Mouse (Mus musculus) G1E (cell line): ENCODE data around the gene Gm13420. TPM values are rescaled to one million over a fixed set of nuclear protein-coding genes. Genes with fewer than 3 reads are reported as not detected.
"Not testable (repeated sequence)": the region's sequence is repeated elsewhere in the genome, so short reads cannot be mapped to it uniquely, and the experiment has no call there.

Source experiments
- ATAC-seq: 2 replicates; pipeline ENCODE4 v1.8.0; 2016; ENCODE audit warnings: mild to moderate bottlenecking; ENCODE audit not compliant: insufficient number of reproducible peaks, poor library complexity, low FRiP score, severe bottlenecking; ENCODE audit errors: extremely low read depth
- DNase-seq: peaks from one replicate; pipeline ENCODE4 v3.0.0; 2012; ENCODE audit warnings: low spot score
- H3K27me3 ChIP-seq: 2 replicates; pipeline ENCODE4 v1.6.1; 2012; ENCODE audit warnings: mild to moderate bottlenecking, low read length, inconsistent platforms; ENCODE audit not compliant: insufficient read depth
- H3K36me3 ChIP-seq: replicated peaks from 2 replicates; pipeline ENCODE3; 2012; ENCODE audit warnings: mild to moderate bottlenecking, inconsistent platforms
- H3K4me1 ChIP-seq: 2 replicates; pipeline ENCODE4 v1.6.1; 2012; ENCODE audit warnings: low read depth, low read length, inconsistent platforms, mixed read lengths; ENCODE audit not compliant: insufficient read depth
- H3K4me3 ChIP-seq: 2 replicates; pipeline ENCODE4 v1.5.1; 2012; ENCODE audit warnings: low read depth, mild to moderate bottlenecking, inconsistent platforms, low read length, moderate library complexity, mixed read lengths
- H3K9me3 ChIP-seq: replicated peaks from 2 replicates; pipeline ENCODE4 v1.6.1; 2012; ENCODE audit warnings: inconsistent platforms
- CTCF ChIP-seq: IDR thresholded peaks from 2 replicates; pipeline ENCODE4 v1.5.1; 2012; ENCODE audit warnings: low read depth, low read length, inconsistent platforms, mixed read lengths
- GATA1 ChIP-seq: IDR thresholded peaks from 2 replicates; pipeline ENCODE4 v1.6.1; 2012; ENCODE audit warnings: borderline replicate concordance, low read length, inconsistent platforms, mixed read lengths
- GATA2 ChIP-seq: IDR thresholded peaks from 2 replicates; pipeline ENCODE4 v1.6.1; 2012; ENCODE audit warnings: low read depth, low read length, inconsistent platforms, borderline replicate concordance
- POLR2AphosphoS5 ChIP-seq: IDR thresholded peaks from 2 replicates; pipeline ENCODE4 v1.6.1; 2012; ENCODE audit warnings: low read depth, low read length, inconsistent platforms; ENCODE audit not compliant: insufficient replicate concordance
- TAL1 ChIP-seq: conservative IDR thresholded peaks from 2 replicates; pipeline ENCODE4 v1.6.1; 2012; ENCODE audit warnings: low read depth, low read length, inconsistent platforms, mixed read lengths
- polyA plus RNA-seq: library from polyadenylated mRNA; stranded (reverse); fragments of >175 nt; gene quantifications from 2 replicates; pipeline ENCODE4 v1.2.3, GENCODE M21; 2012
- total RNA-seq, 2 experiments: library from RNA; stranded (forward) in 1 of 2; stranded (reverse) in 1 of 2; fragments of 200-1000 nt in 1 of 2; fragments of >200 nt in 1 of 2; fragmentation: Nextera tagmentation in 1 of 2; gene quantifications; 2 replicates each; pipeline ENCODE4 v1.2.3; 2014 to 2017

Gene Gm13420
- not detected in 2 replicates for total RNA-seq (2014; fragmentation: Nextera tagmentation)
- total RNA-seq (2017): not detected in 2 replicates
- polyA plus RNA-seq: not detected in 2 replicates

- Histone ChIP-seq H3K4me3 (no peak within 1 kb of the TSS), H3K4me1 (no peaks in the 10 kb centered on the region), H3K27me3 (peaks cover 10% of the 10 kb centered on the region), H3K36me3 (no peaks in the 10 kb centered on the region), H3K9me3 (no peaks in the 10 kb centered on the region)
- ATAC-seq (no peak), DNase-seq (no peak)
- TF ChIP-seq GATA2 (no peak), TAL1 (no peak), CTCF (no peak), POLR2AphosphoS5 (no peak), GATA1 (no peak)
Observed at GRCm38 (mm10) chr2:29751497-29751896, at the start of gene Gm13420. Gene Gm13420 (minus strand): TSS chr2:29751685.

GRCm38 (mm10) chr2:29792772-29793487 lies 41.4 kb upstream of the Gm13420 start:
- TF ChIP-seq GATA2 (no peak), GATA1 (no peak), POLR2AphosphoS5 (no peak), CTCF (no peak), TAL1 (no peak)
- H3K9me3 ChIP-seq: no peaks in the 10 kb centered on the region
- no peak for DNase-seq
- peaks cover 14% of the 10 kb centered on the region for H3K4me1 ChIP-seq
- no peak overlapping the region for H3K4me3 ChIP-seq
- peaks cover 78% of the 10 kb centered on the region for H3K36me3 ChIP-seq
- no peak for ATAC-seq
- H3K27me3 ChIP-seq: no peaks in the 10 kb centered on the region

- peak; percentile 75 for DNase-seq
- Histone ChIP-seq H3K9me3 (no peaks in the 10 kb centered on the region), H3K4me1 (peaks cover 27% of the 10 kb centered on the region), H3K4me3 (peak within 1 kb of the TSS; percentile 88), H3K36me3 (peaks cover 74% of the 10 kb centered on the region), H3K27me3 (no peaks in the 10 kb centered on the region)
- TF ChIP-seq CTCF (no peak), GATA1 (no peak), GATA2 (no peak), POLR2AphosphoS5 (no peak), TAL1 (no peak)
- peak; percentile 47; the same call in 1 of the 2 replicates for ATAC-seq
Observed at GRCm38 (mm10) chr2:29787937-29788681, 36.6 kb upstream of the Gm13420 start, which contains the start of gene Trub2. Gene Trub2 (minus strand): TSS chr2:29788502.

- peak; percentile 75 for ATAC-seq
Observed at GRCm38 (mm10) chr2:29787104-29787917, 35.8 kb upstream of the Gm13420 start, which contains the start of gene Coq4. Gene Coq4 (plus strand): TSS chr2:29787493.

GRCm38 (mm10) chr2:29784290-29784689 lies 32.8 kb upstream of the Gm13420 start:
- H3K27me3 ChIP-seq: no peaks in the 10 kb centered on the region
- ATAC-seq (no peak), DNase-seq (no peak)
- TF ChIP-seq CTCF (no peak), GATA1 (no peak), POLR2AphosphoS5 (no peak), TAL1 (no peak)
- peaks cover 27% of the 10 kb centered on the region for H3K4me1 ChIP-seq
- H3K4me3 ChIP-seq: no peak overlapping the region
- no peaks in the 10 kb centered on the region; the same call in 1 of the 2 replicates for H3K9me3 ChIP-seq
- H3K36me3 ChIP-seq: peaks cover 73% of the 10 kb centered on the region

More at GRCm38 (mm10) chr2:29787104-29787917, 35.8 kb upstream of the Gm13420 start, which contains the start of gene Coq4:
- TF ChIP-seq GATA2 (no peak), CTCF (no peak), POLR2AphosphoS5 (no peak), TAL1 (no peak)
- H3K27me3 ChIP-seq: no peaks in the 10 kb centered on the region
- H3K9me3 ChIP-seq: no peaks in the 10 kb centered on the region
- H3K36me3 ChIP-seq: peaks cover 74% of the 10 kb centered on the region
- peak within 1 kb of the TSS; percentile 88 for H3K4me3 ChIP-seq
- H3K4me1 ChIP-seq: peaks cover 24% of the 10 kb centered on the region
- peak; percentile 87 for DNase-seq

GRCm38 (mm10) chr2:29781256-29781655 lies 29.8 kb upstream of the Gm13420 start:
- not testable (repeated sequence) for H3K9me3 ChIP-seq, H3K27me3 ChIP-seq, H3K4me3 ChIP-seq, DNase-seq, ATAC-seq
- H3K4me1 ChIP-seq: peaks cover 18% of the 10 kb centered on the region
- H3K36me3 ChIP-seq: peaks cover 97% of the 10 kb centered on the region
